Mouse (Mus musculus) G1E (cell line): ENCODE measurements at regions not wholly inside any gene's neighbourhood (a gene's known extent, or its start where the extent isn't known, plus 50 kb on each side); places are given as distances from the start of the nearest gene placed in this dataset.

Source experiments
- CTCF ChIP-seq: IDR thresholded peaks from 2 replicates; pipeline ENCODE4 v1.5.1; 2012; ENCODE audit warnings: low read depth, low read length, inconsistent platforms, mixed read lengths
- GATA1 ChIP-seq: IDR thresholded peaks from 2 replicates; pipeline ENCODE4 v1.6.1; 2012; ENCODE audit warnings: borderline replicate concordance, low read length, inconsistent platforms, mixed read lengths
- GATA2 ChIP-seq: IDR thresholded peaks from 2 replicates; pipeline ENCODE4 v1.6.1; 2012; ENCODE audit warnings: low read depth, low read length, inconsistent platforms, borderline replicate concordance
- POLR2AphosphoS5 ChIP-seq: IDR thresholded peaks from 2 replicates; pipeline ENCODE4 v1.6.1; 2012; ENCODE audit warnings: low read depth, low read length, inconsistent platforms; ENCODE audit not compliant: insufficient replicate concordance
- TAL1 ChIP-seq: conservative IDR thresholded peaks from 2 replicates; pipeline ENCODE4 v1.6.1; 2012; ENCODE audit warnings: low read depth, low read length, inconsistent platforms, mixed read lengths

- TF ChIP-seq CTCF (no peak), GATA1 (no peak), TAL1 (no peak), POLR2AphosphoS5 (no peak), GATA2 (no peak)
Observed at GRCm38 (mm10) chr2:45580838-45581548, 463.8 kb upstream of the Zeb2 start.
